Mouse (Mus musculus) cortical plate, adult 2 months (tissue): ENCODE measurements around the gene Ssx2ip.

Experiments used
- CTCF ChIP-seq: fragments of 200-500 bp; IDR thresholded peaks from 2 replicates; pipeline ENCODE4 v1.5.1; 2011; ENCODE audit warnings: mild to moderate bottlenecking, control low read depth, low read length; ENCODE audit not compliant: insufficient read depth; ENCODE audit errors: extremely low read depth
- POLR2A ChIP-seq: fragments of 200-500 bp; IDR thresholded peaks from 2 replicates; pipeline ENCODE4 v1.6.1; 2011; ENCODE audit warnings: mild to moderate bottlenecking, low read length, control low read depth; ENCODE audit not compliant: insufficient read depth; ENCODE audit errors: extremely low read depth

- no peak for TF ChIP-seq CTCF
- TF ChIP-seq POLR2A: no peak
Observed at GRCm38 (mm10) chr3:146406007-146406341, 1.5 kb downstream of the Ssx2ip start.
